Mouse (Mus musculus) embryo, embryonic 11 days (tissue): ENCODE measurements around the gene Zfhx3.

ENCODE experiments used
- DNase-seq: peaks from one replicate; pipeline ENCODE4 v3.0.0-alpha.2; 2015

The Zfhx3 gene

DNA sequence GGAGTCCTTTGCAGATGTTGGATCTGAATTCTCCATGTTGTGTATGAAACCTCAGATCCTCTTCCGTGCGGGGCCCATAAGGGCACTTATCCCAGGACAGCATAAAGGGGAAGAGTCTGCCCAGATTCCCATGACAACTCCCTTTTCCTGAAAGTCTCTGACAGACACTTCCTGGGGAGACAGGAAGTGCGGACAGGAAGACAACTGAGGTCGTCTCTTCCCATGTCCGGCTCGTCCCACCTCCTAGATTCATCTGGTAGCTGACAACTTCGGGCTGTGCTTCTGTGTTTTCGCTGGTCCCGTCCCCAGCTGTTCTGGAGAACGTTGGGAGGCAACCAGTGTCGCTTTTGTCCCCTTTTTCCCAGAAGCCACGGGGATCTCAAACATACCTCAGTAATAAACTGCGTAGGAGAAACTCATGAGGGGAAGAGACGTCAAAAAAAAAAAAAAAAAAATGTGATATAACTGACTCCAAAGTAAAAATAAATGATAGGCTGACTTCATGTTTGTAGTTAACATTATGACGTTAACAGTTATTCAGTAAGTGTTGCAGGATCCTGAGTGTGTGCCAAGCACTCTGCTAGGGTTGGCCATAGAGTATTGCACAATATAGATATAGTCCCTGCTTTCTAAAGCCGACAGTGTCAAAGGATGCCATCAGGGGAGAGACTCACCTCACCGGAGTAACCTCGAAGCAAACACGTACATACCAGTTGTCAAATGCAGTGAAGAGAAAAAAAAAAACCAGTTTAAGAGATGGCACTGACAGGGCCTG is 653.5 kb downstream of the Zfhx3 start:
- no peak for DNase-seq

DNA sequence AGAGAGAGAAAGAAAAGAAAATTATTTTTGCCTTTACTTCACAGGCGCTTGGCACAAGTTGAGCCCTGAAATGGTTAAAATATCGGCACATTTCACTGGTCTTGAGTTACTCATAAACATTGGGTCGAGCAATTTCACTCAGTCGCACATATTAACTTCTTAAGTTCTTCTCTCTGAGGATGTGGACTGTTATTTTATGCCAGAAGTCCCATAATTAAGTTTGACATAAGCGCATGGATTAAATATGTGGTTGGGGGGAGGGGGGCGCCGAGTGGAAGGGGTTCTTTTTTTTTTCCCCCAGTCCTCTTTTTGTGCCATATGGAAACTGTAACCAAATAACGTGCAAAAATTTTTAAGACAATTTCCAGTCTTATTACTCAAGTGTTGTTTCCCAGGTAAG is 656.6 kb downstream of the Zfhx3 start:
- DNase-seq = no peak

DNA sequence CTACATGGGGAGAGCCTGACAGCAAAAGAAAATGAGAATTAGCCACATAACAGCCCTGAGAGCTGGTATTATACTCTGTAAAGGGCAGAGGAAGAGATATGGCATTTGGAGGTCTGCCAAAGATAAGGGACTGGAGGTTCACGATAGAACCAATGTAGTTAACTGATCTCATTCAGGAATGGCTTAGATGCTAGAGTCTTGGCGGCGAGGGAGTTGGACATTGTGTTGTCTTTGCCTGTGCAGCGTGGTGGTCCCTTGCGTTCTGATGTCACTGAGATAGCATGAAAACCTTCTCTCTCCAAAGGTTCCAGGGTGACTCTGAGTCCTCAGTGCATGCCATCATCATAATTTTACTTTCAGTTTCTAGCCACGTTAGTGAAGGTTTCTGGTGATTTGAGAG is 657.1 kb downstream of the Zfhx3 start:
- DNase-seq = no peak

DNA sequence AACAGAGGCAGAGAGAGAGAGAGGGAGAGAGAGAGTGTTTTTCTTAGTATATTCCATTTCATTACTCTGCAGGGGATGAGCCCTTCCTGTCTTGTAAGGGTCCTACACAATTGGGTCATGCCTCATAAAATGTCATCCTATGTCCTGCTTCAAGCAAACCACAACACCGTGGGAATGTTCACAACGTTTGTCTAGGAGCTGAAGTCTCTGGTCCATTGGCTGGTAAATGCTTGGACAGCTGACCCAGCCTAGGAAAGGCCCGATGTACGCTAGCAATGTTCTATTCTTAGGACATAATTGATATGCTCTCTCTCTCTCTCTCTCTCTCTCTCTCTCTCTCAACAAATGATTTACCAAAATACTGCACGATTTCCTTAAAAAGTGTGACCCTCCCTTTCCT is 666.2 kb downstream of the Zfhx3 start:
- DNase-seq = no peak

DNA sequence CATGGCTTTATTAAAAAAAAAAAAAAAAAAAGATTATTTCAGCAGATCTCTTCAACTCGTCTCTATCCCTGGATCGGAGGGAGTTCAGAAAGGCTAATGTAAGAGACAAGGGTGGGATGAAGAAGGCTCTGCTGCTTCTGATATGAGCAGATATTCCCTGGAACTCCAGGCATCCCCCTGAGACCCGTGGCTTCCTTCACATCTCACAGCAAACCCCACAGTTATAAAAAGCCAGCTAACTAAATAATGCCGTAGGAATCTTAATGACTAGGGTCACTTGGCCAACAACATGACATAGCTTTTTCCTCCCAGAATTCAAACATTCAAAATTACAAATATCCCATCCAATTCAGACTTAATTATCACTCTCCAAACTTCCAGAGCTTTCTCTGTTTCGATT is 666.7 kb downstream of the Zfhx3 start:
- no peak for DNase-seq

DNA sequence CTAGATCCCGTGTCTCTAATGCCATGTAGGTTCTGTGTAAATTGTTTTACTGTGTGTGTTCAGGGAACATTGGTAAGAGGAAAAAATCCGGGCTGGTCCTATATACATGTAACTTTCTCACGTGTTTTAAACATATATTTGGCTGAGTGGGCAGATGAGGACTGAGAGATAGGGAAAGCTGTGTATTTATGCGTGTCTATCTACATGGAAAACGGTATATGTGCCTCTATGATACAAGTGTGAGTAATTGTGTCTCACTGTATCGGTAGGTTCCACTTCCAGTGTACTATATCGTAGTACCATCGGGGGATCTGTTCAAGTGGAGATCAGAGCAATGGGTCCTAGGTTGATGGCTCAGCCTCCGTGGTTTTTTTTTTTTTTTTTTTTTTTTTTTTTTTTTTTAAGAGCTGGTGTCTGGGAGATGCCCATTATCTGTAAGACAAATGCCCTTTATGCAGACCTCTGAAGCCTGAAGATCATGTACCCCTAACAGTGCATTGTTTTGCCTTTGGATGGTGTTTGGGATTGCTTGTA is 668.8 kb downstream of the Zfhx3 start:
- no peak for DNase-seq

DNA sequence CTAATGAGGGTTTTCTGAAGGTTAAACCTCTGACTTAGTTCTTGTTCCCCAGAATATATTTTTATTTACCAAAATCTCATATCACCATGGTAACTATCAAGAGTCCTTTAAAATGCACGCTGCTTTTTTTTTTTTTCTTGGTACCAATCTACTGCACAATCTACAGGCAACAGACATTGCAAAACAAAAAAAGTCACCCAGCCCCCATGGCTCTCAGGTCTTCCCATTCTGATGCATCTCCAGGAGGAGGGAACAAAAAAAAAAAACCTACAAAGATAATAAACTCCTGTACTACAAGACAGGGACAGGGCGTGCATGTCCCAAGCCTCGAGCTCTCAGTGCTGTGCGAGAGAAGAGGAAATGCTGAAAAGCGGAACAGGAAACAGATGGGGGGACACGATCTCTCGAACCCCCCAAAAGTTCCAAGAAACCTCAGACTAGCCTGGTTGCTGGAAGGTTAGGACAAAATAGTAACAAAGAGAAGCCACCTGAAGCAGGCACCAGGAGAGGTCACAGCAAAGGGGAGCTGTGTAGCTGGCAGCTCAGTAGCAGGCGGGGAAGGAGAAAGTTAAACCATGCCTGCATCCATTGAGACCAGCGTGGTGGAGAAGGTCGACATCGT is 669.5 kb downstream of the Zfhx3 start:
- DNase-seq = peak; percentile 23

DNA sequence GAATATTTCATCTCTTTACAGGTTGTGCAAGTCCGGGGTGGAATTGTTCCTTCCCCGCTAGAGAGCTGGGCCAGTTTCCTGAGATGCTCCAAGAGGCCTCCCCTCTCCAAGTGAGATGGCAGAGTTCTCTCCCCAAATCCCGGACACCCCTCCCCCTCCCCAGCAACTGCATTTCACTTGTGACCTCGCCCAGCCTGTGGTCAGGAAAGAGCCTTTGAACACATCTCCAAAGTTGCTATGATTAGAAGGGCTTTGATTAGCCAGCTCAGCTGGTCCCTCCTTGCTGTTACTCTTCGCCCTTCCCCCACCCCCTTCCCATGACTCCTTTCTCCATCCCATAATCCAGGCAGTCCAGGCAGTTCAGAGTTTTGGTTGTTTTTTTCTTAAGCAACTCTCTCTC is 670.4 kb downstream of the Zfhx3 start:
- peak; percentile 61 for DNase-seq

DNA sequence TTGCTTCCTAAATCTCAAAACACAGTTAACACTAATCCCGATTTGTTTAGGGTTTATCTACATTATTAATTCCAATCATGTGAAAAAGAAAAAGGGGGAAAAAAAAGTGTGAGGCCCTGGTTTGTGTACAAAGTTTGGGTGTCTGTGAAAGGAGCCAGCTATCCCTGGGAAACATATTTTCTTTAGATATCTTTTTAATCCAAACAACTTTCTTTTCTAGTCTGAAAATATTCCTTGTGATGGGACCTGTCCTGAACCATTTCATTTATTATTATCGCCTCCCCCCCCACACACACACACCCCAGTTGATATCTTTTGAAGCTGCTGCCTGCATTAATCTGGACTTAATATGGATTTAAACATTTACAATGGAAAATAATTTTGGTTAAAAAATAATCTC is 670.8 kb downstream of the Zfhx3 start:
- DNase-seq = no peak

DNA sequence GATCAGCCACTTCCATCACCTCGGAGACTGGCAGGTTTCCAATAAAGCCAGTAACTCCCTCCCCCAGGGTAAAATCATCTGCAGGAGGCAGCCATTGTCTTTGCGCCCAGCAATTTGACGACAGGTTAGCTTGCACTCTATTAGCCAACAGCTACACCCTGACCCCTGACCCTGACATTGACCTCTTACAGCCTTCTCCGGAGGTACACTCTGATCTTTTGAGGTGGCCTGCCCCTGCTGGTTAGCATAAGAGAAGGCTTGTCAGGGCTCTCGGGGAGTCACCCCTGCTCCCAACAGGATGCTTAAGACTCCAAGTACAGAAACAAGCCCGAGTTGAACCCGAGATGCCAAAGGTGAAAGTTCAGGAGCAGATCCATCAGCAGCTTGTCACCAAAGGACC is 678.9 kb downstream of the Zfhx3 start:
- peak; percentile 57 for DNase-seq

DNA sequence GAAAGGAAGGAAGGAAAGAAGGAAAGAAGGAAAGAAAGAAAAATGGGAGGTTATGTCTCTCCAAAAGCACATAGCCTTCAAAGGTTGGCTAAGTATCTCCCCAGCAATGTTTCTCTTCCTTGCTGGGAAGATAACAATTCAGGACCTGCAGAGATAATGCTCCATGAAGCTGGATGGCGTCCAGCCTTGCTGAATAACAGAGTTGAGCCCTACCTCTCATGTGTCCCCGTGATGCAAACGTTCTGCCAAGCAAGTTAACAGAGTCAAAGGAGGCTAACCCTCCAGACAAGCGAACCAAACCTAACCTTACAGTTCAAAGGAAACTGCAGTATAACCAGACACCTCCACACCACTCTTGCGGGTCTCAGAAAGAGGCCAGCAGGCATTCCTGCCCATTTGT is 681.2 kb downstream of the Zfhx3 start:
- DNase-seq = no peak

DNA sequence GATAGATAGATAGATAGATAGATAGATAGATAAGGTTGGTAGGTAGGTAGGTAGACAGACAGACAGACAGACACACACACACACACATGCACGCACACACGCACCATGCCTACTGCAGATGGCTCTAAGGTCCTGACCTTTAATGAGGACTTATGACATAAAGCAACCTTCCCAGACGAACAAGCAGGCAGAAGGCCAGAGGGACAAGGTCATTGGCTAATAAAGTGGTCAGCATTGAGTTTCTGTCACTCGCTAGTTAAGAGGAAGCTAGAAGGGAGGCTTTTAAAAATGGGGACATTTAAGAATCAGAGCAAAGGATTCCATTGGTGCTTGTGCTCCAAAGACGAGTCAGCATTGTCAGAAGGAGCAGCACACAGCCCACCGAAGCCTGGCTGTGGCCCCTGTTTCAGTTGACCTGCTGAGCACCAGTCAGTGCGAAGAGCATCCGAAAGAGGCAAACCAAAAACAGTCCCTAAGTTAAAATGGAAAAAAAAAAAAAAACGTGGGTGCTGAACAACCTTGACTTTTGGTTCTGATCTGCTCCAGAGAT is 683.2 kb downstream of the Zfhx3 start:
- DNase-seq = no peak

DNA sequence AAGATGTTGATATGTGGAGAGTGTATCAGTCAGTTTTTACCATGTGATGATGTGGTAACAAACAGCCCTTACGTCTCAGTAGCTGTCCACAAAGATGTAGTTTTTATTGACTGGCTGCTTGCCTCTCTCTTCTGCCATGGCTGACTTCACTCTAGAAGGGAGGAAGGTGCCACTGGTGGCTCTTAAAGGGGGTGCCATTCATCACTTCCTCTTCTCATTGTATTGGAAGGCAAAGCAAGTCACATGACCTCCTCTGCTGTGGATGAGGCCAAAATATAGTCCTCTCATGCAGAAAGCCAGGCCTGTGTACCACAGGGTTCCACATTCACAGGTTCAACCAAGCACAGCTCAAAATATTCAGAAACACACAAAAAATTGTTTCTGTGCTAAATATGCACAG is 688.6 kb downstream of the Zfhx3 start:
- DNase-seq = no peak

DNA sequence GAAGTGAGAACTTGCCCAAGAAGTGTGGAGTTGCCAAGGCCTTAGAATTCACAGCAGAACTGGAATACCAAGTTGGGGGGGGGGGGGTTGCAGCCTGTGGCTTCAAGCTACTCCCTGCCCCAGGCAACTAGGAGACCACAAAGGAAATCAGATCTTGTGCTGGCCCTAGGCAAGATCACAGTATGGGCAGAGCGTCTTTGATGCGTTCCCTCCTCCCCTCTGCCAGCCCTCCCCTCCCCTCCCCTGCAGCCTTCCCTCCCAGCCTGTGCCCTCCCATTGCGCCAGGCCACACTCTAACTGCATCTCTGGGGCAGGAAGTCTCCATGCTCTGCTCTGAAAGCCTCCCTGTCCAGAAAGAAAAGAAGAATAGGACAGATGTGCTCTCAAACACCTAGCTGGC is 691.8 kb downstream of the Zfhx3 start:
- no peak for DNase-seq

DNA sequence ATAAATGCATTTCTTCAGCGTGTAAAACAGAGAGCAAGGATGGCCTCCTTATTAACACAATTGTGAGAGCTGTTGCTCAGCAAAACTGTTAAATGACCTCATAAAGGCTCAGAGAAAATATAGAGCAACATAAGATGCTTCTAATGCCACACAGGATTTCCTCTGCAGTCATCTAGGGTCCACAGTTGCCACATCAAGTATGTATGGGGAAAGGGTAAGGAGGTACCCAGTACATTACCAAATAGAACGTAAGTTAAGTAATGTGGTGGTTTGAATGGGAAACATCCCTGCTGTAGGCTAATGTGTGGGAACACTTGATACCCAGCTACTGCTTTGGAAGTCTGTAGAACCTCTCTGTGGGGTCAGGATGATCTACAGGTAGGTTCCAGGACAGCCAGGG is 695.4 kb downstream of the Zfhx3 start:
- no peak for DNase-seq

DNA sequence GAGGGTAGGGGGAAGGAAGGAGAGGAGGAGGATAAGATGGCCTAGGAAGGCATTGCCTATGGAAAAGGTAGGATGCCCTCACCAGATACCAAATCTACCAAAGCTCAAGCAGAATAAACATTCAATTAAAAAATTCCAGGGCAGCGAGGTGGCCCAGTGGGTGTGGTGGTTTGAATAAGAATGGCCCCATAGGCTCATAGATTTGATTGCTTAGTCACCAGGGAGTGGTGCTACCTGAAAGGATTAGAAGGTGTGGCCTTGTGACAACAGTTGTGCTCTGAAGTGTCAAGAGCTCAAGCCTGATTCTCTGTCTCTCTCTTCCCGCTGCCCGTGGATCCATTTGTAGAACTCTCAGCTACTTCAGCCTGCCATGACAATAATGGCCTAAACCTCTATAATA is 703.2 kb downstream of the Zfhx3 start:
- DNase-seq = no peak

DNA sequence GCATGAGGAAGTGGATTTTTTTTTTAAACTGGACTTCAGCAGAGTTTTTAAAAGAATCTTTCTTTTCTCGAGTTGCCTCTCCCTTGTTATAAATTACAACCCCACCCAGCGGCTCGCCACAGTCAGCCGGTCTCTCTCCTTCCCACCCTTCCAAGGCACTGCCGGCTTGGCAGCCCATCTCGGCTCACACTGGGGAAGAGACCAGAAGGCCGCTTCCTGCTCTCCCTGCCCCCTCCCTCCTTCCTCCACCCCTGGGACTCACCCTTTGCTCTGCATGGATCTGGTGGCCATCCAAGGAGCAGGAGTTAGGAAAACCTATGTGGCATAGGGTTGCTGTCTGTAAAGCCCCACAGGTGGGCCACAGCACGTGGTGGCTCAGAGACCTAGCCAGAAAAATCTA is 705.1 kb downstream of the Zfhx3 start:
- DNase-seq = no peak

DNA sequence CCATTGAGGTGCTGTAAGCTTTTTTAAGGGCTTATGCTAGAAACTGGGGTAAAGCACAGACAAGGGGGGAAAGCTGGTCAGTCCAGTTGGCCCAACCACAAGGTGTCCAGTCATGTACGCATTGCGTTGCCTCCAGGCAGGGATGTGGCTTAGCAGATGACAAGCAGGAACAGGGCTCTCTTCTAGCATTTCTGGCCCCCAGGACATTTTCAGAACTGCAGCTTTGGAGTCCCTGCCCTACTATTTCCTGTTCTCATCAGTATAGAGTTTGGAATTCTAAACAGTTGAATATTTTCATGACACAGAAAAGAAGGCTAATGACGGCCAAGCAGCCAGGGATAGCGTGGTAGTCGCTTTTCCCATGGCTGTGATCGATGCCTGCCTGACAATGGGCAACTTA is 706.5 kb downstream of the Zfhx3 start:
- DNase-seq = no peak

DNA sequence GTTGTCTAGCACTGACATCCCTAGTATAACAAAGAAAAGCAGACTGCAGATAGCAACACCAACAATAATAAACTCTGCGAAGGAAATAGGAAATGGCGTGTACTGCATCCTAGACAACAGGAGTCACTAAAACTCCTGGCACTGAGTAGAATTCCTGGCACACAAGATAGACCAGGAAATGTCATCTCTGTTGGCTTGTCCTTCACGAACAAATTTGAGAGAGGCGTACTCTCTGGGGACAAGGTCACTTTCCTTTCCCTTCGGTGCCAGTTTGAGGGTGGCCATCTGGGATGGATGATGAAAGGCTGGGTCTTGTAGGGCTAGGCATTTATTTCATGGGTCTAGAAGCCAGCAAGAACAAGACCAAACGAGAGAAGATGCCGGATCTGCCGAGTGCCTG is 708.4 kb downstream of the Zfhx3 start:
- DNase-seq = no peak

DNA sequence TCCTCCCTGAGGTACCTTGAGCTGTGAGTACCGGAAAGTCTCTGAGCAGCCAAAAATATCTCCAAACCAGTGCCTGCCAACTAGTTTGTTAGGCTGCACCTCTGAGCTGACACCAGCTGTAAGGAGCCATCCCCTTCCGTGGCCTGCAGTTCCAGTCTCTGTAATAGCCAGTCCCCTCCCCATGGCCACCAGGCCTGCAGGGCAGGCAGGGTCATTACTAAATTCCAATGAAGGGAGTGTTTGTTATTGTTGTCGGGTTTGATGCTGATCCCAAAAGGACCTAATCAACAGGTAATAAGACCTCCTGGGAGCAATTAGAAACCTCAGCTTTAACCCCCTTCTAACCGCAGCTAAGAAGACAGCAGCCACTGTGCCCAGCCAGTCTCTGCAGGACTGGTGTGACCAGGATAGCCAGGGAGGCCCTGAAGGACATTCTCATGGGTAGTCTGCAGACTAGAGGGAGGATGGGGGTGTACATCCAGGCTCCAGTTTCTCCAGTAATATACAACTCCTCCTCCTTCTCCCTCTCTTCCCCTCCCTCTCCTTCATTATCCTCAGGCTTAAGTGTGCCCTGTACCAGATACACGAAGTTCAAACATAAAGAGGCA is 719.1 kb downstream of the Zfhx3 start:
- no peak for DNase-seq

DNA sequence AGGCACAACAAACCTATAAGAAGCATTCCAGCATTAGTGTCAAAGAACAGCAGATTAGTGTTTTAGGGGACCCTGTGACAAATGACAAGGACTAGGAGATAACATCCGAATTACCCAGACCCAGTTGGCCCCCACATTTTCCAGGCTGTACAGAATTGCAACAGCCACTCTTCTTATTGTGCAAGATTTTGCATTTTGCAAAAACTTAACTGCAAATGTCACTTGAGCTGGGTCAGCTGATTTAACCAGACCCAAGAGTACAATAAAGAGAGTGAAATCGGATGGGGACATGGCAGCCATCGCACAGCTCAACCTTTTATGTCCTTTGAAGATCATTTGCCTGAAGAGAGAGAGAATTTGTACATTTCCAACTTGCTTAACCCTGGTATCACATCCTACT is 720.3 kb downstream of the Zfhx3 start:
- no peak for DNase-seq

DNA sequence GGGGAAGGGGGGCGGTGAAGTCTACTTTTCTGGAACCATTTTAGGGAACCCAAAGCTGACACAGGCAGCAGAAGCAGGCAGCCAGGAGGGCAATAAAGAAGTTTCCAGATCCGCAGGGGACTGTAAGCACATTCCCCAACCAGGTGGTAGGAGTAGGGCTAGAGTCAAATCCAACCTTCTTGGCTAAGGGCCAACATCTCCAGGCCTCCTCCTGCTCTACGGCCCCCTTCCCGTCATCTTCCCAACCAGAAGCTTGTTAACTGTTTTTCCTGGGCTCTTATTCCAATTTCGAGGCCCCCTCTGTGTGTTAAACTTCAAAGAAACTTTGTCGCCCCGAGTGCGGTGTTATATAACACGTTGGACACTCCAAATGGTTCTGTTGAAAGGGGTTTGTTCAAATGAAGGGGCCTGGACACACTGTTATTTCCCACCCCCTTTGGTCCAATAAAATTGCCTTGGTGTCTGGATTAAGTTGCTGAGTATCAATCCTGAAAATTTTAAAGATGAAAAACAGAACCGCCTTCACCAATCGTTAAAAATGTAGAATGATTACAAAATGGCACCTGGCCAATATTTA is 729.6 kb downstream of the Zfhx3 start:
- no peak for DNase-seq

DNA sequence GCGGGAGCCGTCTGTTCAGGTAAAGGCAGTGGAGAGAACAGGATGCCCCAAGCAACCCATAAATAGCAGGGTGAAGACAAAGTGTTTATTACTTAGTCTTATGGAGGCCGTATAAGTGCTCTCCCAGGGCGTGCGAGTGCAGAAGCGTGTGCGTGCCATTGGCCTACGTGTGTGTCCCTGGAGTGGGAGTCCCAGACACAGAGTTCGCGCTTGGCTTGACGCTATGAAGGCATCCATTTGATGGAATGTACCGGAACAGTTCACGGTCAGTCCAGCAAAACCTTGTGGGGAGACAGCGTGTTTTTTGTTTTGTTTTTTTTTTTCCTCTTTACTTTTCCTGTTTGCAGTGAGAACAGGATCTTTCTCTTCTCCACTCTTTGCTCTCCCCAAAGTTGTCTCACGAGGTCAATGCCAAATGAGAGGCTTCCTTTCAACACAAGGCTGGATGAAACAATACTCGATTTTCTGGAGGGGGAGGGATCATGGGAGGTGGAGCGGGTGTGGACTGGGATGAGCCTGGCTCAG is 732.6 kb downstream of the Zfhx3 start:
- DNase-seq = peak; percentile 34
